Mouse (Mus musculus): ENCODE measurements around the gene Gm6020.
"Not testable (repeated sequence)": the region's sequence is repeated elsewhere in the genome, so short reads cannot be mapped to it uniquely, and the experiment has no call there.

Gm6020 gene

GRCm38 (mm10) chr19:61183590-61183989, at the start of gene Gm6020:
TSS of gene Gm6020 (plus strand) at chr19:61183890.
- DNase-seq, result not testable (repeated sequence)

GRCm38 (mm10) chr19:61138655-61139054, 45.0 kb upstream of the Gm6020 start:
- DNase-seq, result no peak

DNA sequence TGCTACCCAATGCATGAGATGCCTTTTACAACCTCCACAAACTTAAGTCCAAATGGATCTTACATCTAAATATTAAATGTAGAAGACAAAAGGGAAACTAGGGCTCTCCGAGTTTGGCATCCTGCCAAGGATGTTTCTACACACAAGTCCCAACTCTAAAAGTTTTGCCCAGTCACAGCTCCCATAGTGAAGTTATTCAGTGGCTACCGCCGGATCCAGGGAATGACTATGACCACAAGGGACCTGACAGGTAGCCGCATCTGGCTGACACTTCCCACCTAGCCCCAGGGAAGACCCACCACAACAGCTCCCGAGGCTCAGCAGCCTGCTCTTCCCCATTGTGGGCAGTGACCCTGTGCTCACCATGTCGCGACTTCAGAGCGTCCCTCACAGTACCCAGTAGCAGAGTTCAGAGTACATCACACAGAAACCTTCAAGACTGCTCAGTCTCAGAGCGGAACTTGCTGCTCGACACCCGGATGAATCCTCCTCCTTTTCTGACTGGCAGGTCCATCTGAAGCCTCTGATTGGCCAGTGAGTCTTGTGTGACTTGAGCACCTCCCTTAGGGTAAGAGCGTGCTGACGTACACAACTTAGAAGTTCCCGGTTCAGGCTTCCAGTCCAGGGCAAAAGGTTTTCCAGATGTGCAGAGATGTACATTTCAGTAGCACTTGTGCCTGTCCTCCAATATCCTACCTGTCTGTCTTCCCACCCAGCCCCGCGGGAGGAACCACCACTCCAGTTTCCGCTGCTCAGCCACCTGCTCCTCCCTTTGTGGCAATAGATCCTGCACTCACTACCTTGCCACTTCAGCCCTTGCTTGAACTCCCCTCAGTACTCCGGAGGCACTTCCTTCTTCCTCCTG, 43.1 kb upstream of the Gm6020 start, which contains the start of gene Zfp950:
Zfp950 (minus strand) TSS at position 499 of the 865 bp plus-strand sequence.
- DNase-seq, result peak; percentile 76 to 91

DNA sequence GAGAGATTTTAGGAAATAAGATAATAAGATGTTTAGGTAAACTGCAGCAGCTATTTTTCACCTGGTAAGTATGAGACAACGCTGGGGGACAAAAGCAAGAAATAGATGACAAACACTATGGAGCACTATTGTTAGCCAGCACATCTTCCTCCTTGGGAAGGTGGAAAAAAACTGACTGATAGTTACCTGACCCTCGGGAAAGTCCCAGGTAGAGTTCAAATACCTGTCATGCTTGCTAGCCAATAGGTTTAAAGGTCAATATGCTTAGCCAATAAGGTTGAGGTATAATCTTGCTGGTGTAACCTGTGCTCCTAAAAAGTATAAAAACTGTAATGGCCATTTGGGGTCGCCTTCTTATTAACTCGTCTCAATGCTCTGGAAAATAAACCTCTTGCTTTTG, 42.4 kb upstream of the Gm6020 start:
- no peak for DNase-seq

GRCm38 (mm10) chr19:61151372-61151700, 32.4 kb upstream of the Gm6020 start:
- no peak for DNase-seq

DNA sequence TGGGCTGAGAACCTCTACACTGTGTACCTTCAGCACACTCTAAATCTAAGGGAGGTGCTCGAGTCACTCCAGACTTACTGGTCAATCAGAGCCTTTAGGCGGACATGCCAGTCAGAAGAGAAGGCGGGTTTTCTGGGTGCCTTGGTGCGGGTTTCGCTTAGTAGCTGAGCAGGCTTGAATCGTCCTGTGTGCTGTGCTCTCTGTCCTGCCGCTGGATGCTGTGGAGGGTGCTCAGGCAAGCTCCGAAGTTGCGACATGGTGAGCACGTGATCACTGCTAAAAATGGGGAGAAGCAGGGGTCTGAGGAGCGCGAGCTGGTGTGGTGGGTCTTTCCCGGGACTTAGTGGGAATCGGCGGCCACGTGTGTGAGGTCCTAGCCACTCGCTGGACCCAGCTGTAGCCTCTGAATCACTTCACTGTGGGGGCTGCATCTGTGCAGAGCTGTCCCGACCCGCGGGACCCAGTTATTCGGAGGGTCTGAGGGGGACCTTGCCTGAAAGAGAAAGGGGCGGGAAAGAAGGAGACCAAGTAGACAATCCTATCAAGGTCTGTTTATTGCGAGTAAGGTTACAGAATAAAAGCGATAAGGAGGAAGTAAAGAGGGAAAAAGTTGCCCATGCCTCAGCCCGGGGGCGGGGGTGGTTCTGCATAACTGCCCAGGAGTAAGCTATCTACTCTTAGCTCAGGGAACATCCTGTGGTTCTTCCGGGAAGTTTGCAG, 31.8 kb upstream of the Gm6020 start:
- no peak for DNase-seq

- DNase-seq, result no peak
Measured at GRCm38 (mm10) chr19:61175756-61176324, 7.8 kb upstream of the Gm6020 start, which contains the start of gene Gm7102. TSS of gene Gm7102 (minus strand) at chr19:61176309.

GRCm38 (mm10) chr19:61199316-61199715, 15.6 kb downstream of the Gm6020 start:
- DNase-seq, result peak; percentile 82 to 85

DNA sequence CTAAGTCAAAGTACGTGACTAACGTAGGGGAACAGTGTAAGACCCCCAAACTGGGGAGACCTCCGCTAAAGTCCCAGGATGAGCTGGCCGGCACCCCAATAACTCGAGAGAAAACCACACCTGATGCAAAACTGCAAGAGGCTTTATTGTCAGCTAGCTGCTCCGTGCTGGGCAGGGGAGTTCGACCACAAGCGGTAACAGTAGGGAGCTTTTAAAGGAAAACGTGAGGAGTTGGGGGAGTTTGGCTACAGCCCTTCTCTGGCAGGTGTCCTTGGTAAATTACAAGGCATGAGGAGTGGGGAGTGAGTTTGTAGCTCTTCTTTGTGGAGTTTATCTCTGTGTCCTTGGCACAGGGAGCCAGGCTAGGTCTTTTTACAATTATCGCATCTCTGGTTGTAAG, 16.1 kb downstream of the Gm6020 start:
- peak; percentile 8 to 24 for DNase-seq

DNA sequence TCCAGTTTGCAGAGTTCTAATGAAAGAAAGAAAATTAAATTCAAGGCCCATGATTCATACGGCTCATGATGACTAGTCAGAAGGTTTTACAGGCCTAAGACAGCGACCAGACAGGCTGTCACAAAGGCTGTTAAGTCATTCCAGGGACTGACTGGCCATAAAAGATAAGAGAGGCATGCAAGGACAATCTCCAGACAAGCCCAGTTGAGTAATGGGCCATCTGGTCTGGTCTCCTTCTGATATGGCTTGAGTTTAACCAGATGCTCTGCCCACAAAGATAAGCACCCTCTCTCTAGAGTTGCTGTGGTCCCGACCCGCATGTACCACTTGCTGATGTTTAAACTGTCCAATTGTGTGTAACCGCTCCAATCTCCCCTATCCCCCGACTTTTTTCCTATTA, 23.8 kb downstream of the Gm6020 start:
- not testable (repeated sequence) for DNase-seq

- no peak for DNase-seq
Measured at GRCm38 (mm10) chr19:61223706-61224328, 40.1 kb downstream of the Gm6020 start.

- DNase-seq, result peak; percentile 14 to 22
Measured at GRCm38 (mm10) chr19:61224678-61225525, 41.2 kb downstream of the Gm6020 start.

DNA sequence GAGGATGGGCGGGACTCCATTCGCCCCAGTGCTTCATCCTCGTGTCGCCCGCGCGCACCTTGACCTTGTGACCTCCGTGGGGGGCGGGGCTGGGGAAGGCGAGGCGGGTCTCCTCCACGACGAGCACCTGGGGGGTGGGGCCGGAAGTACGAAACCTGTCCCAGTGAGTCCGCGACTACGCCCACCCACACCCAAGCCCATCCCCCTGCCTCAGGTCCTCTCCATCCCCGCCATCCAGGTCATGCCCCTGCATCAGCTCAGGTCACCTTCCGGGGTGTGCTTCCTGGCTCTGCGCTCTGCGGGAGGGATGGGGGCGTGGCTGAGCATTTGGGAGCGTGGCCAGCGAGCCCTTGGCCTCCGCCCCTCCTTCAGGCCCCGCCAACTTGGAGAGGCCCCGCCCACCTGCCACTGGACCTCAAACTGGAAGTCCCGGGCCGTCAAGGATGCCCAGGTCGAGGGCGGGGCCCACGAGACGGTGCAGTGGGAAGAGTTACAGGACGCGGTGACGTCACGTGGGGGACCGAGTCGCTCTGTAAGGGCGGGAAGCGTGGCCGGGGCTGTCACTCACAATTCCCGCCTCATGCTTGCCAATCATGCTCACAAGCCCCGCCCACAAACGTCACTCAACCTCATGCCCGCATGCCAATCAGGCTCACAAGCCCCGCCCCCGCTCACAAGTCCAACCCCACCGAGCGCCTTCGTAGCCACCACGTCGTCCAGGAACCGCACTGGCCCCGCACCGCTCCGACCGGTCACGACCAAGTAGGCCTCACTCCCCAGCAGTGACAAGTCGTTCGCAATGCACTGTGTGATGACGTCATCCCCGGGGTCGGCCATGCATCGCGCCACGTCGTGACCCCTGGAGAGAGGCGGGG, 42.1 kb downstream of the Gm6020 start:
- peak; percentile 76 to 78 for DNase-seq

GRCm38 (mm10) chr19:61226401-61226927, 42.8 kb downstream of the Gm6020 start:
- DNase-seq, result peak; percentile 57 to 74

GRCm38 (mm10) chr19:61226928-61227854, 43.5 kb downstream of the Gm6020 start:
- DNase-seq, result peak; percentile 82 to 83

GRCm38 (mm10) chr19:61227941-61228701, 44.4 kb downstream of the Gm6020 start, which contains the start of gene Csf2ra:
TSS of gene Csf2ra (minus strand) at chr19:61228429.
- peak; percentile 22 to 35 for DNase-seq

Measured in cerebellum, adult 18-20 months (tissue).